Mouse (Mus musculus) liver, postnatal 0 days (tissue): ENCODE data around the gene Pacrg.

Experiments
- CTCF ChIP-seq: sonication (generic); IDR thresholded peaks from 2 replicates; pipeline ENCODE4 v1.5.1; 2016; ENCODE audit warnings: antibody characterized with exemption, low read depth
- EP300 ChIP-seq: IDR thresholded peaks from 2 replicates; pipeline ENCODE4 v1.6.1; 2016; ENCODE audit warnings: antibody characterized with exemption, low read depth, mild to moderate bottlenecking

DNA sequence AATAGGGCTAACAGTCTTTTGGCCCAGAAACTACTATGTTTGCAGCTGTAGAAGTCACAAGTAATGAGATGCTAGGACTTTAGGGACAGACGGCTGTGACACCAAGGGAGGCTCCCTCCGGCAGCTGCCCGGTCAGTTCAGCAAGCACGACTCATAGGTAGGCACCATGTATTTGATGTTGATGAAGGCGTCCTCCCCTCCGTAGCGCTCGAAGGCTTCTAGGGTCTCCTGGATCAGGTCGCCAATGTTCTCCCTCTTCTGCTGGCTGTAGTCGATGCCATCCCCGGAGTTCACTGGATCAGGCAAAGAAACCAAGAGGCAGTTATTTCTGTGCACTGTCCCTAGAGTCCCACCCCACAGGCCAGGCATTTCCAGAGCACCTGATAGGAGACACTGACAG lies 436.9 kb downstream of the Pacrg start:
- TF ChIP-seq EP300 = no peak
- TF ChIP-seq CTCF = no peak
